Mouse (Mus musculus): ENCODE measurements around the gene Smurf2.

GRCm38 (mm10) chr11:106780089-106780425 is 140.5 kb downstream of the Smurf2 start:
- no peak for TF ChIP-seq POLR2A (IDR thresholded peaks at IDR 0.05; ENCODE audit: borderline replicate concordance, extremely low read depth, insufficient read depth, insufficient read length, poor library complexity, severe bottlenecking)
- no peak for TF ChIP-seq CTCF (IDR thresholded peaks at IDR 0.05; ENCODE audit: borderline replicate concordance, extremely low read depth, insufficient read depth, insufficient read length)

All from brain, embryonic 14.5 days (tissue).